Mouse (Mus musculus) testis, adult 2 months (tissue): ENCODE data around the gene Ggn.

Experiments used
- CTCF ChIP-seq: fragments of 200-500 bp; IDR thresholded peaks from 2 replicates; pipeline ENCODE4 v1.5.1; 2012; ENCODE audit warnings: low read depth, mild to moderate bottlenecking, inconsistent platforms, low read length, moderate library complexity; ENCODE audit not compliant: control insufficient read depth, insufficient read depth, insufficient replicate concordance
- POLR2A ChIP-seq: fragments of 200-500 bp; IDR thresholded peaks from 2 replicates; pipeline ENCODE4 v1.6.1; 2012; ENCODE audit warnings: low read depth, mild to moderate bottlenecking, inconsistent platforms, low read length, moderate library complexity; ENCODE audit not compliant: control insufficient read depth

- TF ChIP-seq CTCF, result no peak
- no peak for TF ChIP-seq POLR2A
Observed at GRCm38 (mm10) chr7:29144006-29144405, 26.0 kb upstream of the Ggn start.
